Mouse (Mus musculus) neural tube, embryonic 10.5 days (tissue): ENCODE measurements at regions not wholly inside any gene's neighbourhood (a gene's known extent, or its start where the extent isn't known, plus 50 kb on each side); places are given as distances from the start of the nearest gene placed in this dataset.

ENCODE experiments used
- DNase-seq: peaks from one replicate; pipeline ENCODE4 v3.0.0-alpha.2; 2017; ENCODE audit warnings: low spot score; ENCODE audit errors: extremely low spot score

- no peak for DNase-seq
Observed at GRCm38 (mm10) chr12:96615850-96616249, 923.8 kb downstream of the Flrt2 start.

- no peak for DNase-seq
Observed at GRCm38 (mm10) chr12:96617226-96617625, 925.2 kb downstream of the Flrt2 start.
